14 mouse cellular contexts compared by ENCODE assay signal in genomic region chr3:30181807-30182481, GRCm38 (mm10).
"Had no signal": no experiment of that assay in that cellular context is flagged by ENCODE, and none has a peak within 500 bp of the region (broad histone marks: within the 10 kb centered on the region; RNA-seq: fewer than 3 reads in every experiment).

No protein-coding gene starts in this region.

- DNase-seq: kidney, adult 18-20 months; kidney, adult 9 months; kidney, postnatal 25 days; layer of hippocampus, adult 9-11 months; liver, embryonic 13.5 days; midbrain, embryonic 14.5 days; thymus, postnatal 25 days had no signal

- H3K9ac ChIP-seq: liver, embryonic 13.5 days; stomach, embryonic 15.5 days had no signal

- H3K4me2 ChIP-seq: liver, embryonic 13.5 days; midbrain, embryonic 11.5 days; stomach, embryonic 15.5 days had no signal

- H3K36me3 ChIP-seq: liver, embryonic 13.5 days; stomach, embryonic 15.5 days had no signal

- H3K9me3 ChIP-seq: liver, embryonic 13.5 days; stomach, embryonic 15.5 days had no signal

- H3K4me3 ChIP-seq: layer of hippocampus, adult 2 months; left cerebral cortex, adult 2 months; liver, embryonic 13.5 days; stomach, embryonic 15.5 days had no signal

- H3K4me1 ChIP-seq: liver, embryonic 13.5 days; stomach, embryonic 15.5 days had no signal

- H3K27me3 ChIP-seq: liver, embryonic 13.5 days; stomach, embryonic 15.5 days had no signal

- H3K27ac ChIP-seq: kidney, postnatal 0 days; layer of hippocampus, adult 2 months; left cerebral cortex, adult 2 months; liver, embryonic 13.5 days; stomach, embryonic 15.5 days had no signal

- ATAC-seq: inflammation-experienced regulatory T-cells, adult 6 months; intestine, embryonic 16.5 days had no signal
